Mouse (Mus musculus): ENCODE data around the gene Qrfpr.
A peak's percentile ranks its signal among the peaks of the same experiment; 100 is the strongest.

The Qrfpr gene

DNA sequence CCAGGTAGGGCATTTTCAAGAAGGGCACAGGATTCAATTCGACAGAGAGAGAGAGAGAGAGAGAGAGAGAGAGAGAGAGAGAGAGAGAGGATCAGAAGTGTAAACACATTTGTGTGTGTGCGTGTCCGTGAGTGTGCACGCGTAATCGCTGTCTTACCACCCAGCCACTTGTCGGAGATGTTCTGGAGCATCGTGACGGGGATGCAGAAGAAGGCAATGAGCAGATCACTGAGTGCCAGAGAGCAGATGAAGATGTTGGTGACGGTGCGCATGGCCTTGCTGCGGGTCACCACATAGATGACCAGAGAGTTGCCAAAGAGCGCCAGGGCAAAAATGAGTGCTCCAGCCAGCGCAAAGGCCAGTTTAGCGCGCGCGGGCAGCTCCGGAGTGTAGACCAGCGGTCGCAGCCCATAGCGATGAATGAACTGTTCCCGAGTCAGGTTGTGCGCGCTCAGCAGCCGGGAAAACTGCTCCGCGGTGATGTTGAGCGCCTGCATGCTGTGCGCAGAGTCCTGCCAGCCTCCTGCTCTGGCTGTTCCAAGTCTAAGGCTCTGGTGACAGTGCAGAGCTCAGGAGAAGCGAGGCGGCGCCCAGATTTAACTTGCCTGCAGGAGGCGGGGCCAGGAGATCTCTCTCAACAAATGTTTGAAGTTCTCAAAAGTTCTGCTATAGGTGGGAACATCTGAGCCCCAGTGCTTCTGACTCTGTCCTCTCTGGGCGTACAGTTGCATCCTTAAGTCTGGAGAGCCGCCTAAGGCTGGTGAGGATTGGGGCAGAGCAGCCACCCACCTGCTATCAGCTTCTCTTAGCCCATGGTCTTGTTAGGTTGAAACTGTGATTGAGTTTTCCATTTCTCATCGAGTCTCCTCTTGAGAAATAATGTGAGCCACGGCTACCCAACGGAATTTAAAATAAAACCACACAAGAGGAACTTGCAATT, at the start of gene Qrfpr:
Gene Qrfpr, minus strand, starts transcription at position 571 of the 940 bp plus-strand sequence.
- DNase-seq, result no peak

- peak; percentile 1 for DNase-seq
Measured at GRCm38 (mm10) chr3:36263873-36264272, 41.8 kb upstream of the Qrfpr start.

DNA sequence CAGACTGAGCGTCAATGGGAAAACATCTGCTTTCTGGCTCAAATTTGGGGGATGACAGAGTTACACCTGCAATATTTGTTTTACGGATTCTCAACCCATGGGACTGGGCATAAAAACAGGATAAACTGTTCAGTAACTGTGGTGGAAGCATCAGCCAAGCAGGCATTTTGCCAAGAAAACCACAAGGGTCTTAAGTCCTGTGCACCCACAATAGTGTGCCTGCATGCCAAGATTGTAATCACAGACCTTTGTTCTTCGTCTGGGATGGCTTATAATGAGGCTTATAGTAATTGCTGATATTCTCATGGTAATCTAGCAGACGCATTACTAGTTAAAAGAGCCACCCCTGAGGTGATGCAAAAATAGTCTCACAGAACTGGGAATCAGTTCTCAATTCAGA, 41.2 kb upstream of the Qrfpr start:
- no peak for DNase-seq

GRCm38 (mm10) chr3:36250585-36250984, 28.5 kb upstream of the Qrfpr start:
- DNase-seq, result no peak

- no peak for DNase-seq
Measured at GRCm38 (mm10) chr3:36248446-36248845, 26.3 kb upstream of the Qrfpr start.

- DNase-seq, result no peak
Measured at GRCm38 (mm10) chr3:36229941-36230340, 7.8 kb upstream of the Qrfpr start.

DNA sequence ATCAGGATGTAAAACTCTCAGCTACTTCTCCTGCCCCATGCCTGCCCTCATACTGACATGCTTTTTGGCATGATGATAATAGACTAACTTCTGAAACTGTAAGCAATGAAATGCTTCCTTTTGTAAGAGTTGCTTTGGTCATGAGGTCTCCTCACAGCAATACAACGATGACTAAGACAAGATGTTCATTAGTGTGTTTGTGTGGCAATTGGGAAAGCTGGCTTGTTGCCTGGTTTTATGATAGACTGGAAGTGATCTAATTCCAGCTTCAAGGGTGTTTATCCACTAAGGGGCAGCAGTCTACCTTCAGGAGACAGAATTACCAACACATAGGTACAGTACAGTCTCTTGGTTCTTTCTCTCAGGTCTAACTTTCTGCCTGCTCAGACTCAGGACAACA, 5.1 kb upstream of the Qrfpr start:
- DNase-seq, result no peak

DNA sequence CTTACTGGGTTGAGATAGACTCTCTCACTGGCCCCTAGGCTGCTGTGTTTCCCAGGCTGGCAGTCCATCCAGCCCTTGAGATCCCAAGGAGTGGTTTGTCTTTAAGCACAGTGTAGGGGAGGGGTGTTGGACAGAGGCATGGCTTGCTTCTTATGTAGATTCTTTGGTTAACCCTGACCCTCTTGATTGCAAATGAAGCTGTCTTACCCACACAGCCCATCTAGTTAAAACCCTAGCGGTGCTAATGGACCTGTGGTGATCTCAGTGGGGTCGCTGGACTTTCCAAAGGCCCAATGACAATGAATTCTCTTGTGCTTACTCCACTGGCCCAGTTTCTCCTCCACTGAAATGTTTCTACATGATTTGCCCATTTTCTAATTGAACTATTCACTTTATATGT, 1.2 kb upstream of the Qrfpr start:
- no peak for DNase-seq

- DNase-seq, result no peak
Measured at GRCm38 (mm10) chr3:36212758-36213157, 9.4 kb downstream of the Qrfpr start.

DNA sequence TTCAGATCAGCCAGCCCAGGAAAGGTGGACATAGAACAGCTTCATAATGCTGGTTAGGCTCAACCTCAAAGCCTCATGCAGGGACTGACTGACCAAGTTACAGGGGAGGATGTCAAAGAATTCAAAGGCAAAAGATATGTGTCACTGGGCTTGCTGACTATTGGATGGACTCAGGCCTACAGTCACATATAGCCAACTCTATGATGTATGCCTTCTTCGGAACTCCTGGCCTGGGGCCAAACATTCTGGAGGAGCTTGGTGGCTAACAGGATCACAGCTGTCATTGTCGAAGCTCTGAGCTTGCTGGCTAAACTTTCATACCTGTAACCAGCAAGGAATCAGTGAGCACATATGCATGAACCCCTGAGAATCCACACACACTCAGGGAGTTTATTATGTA, 11.2 kb downstream of the Qrfpr start:
- DNase-seq, result no peak

- DNase-seq, result peak; percentile 32
Measured at GRCm38 (mm10) chr3:36209776-36210555, 12.1 kb downstream of the Qrfpr start.

DNA sequence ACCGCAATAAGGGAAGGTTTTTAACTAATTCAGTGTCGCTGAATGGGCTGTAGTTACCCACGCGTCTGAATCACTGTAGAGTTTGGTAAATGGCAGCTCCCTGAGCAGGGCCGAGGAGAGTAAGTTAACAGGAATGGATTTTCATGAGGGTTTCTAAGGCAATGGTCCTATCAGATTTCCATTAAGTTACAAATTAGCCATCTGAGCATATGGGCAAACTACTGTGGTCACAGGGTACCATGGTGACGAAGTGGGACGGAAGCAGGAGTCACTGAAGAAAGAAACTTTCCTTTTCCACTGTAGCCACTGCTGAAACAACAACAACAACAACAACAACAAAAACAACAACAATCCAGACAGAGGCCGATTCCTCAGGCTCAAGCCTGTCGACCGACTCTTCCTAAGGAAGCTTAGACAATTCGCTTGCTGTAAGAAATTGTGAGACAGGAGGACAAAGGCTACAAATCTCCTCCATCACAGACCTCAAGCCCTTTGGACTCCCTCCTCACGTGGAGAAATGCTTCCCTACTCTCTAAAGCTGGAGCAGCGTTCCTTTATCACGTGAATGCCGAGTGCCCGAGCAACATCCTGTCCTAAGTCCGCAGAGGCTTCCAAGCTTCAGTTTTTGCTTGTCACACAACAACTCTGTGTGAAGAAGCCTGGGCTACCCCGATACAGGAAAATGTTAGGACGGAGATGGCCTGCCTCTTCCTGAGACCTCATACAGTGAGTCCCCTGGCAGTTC, 14.4 kb downstream of the Qrfpr start:
- DNase-seq, result no peak

DNA sequence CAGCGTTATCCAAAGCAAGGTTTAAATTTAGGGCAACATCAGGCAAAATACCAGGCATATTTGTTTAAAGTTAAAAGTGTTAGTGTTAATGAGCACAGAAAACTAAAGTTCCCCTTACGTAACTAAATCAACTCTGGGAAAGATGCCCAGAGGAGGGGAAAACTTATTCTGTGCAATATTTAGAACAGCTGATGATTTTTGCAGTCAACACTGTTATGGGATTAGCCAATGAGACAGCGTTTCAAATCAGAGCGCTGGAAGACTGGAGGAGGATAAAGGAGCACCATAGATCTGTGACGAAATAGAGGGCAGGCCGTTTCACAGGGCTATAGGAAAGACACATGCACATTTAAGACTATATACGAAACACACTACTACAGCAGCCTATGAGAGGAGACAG, 19.2 kb downstream of the Qrfpr start:
- no peak for DNase-seq

GRCm38 (mm10) chr3:36201098-36201497, 21.0 kb downstream of the Qrfpr start:
- no peak for DNase-seq

- DNase-seq, result no peak
Measured at GRCm38 (mm10) chr3:36189243-36189642, 32.9 kb downstream of the Qrfpr start.

GRCm38 (mm10) chr3:36186510-36186909, 35.6 kb downstream of the Qrfpr start:
- no peak for DNase-seq

- peak; percentile 75 for DNase-seq
Measured at GRCm38 (mm10) chr3:36181519-36181918, 40.6 kb downstream of the Qrfpr start.

GRCm38 (mm10) chr3:36173761-36174160, 48.4 kb downstream of the Qrfpr start:
- DNase-seq, result no peak

- no peak for DNase-seq
Measured at GRCm38 (mm10) chr3:36171348-36171747, 50.8 kb downstream of the Qrfpr start.

DNA sequence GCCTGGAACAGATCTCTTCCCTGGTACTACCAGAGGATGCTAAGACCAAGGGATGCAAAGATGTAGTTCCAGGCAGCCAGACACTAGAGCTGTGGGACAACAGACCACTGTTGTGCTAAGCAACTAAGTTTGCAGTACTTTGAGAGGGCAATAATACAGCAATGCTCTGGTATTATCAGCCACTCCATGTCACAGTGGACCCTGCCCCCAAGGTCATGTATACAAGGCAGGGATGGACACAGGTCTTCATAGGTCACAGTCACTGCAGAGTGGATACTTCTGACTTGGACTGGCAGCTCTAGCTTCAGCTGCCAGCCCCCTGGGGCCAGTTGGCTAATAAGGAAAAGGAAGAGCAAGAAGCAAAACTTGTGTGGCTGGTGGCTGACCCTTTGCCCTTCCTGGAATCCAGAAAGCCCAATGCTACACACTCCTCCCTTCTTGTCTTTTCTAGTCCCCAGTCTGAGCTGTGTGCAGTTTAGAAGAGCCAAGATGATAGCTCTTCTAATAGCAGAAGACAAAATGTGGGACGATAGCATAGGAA, 51.4 kb downstream of the Qrfpr start:
- no peak for DNase-seq

GRCm38 (mm10) chr3:36155268-36155667, 66.8 kb downstream of the Qrfpr start:
- DNase-seq, result no peak

DNA sequence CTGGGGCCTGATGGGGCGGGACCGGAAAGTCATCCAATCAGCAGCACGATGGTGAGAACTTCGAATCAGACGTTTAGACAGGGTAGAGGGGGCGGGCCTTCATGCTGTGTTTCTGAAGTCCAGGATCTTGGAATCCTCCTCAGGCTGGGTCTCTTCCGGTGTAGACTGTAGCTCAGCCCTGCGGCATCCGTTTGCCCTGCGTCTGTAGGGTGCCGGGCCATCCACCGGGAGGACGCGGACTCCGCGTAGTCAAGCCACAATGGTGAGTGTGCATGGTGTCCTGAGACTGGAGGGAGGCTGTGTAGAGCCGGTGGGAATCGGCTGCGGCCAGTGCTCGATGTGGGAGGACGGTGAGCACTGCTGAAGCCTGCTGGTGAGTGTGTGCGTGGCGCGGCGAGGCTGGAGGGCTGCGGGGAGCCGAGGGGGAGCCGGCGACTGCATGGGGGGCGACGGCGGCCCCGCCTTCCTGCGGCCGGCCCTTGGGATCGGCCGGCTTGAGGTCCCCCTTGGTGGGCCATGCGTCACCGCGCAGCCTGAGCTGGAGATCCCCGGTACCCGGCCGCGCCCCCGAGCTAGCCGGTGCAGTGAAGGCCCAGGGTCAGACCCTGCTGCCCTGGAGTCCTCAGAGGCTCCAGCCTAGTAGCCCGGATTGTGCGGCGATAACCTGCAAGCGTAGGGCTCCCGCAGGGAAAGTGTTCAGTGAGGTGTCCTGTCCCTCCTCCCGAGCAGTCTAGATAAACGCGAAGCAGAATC, 71.0 kb downstream of the Qrfpr start, which contains the start of gene D3Ertd254e:
Gene D3Ertd254e, plus strand, starts transcription at position 84 of the 753 bp plus-strand sequence.
- peak; percentile 88 for DNase-seq

Data from lung, postnatal 14 days (tissue).